Mouse (Mus musculus) CH12.LX (cell line): ENCODE data around the gene B3galt4. TPM values are rescaled to one million over a fixed set of nuclear protein-coding genes. Genes with fewer than 3 reads are reported as not detected.
A peak's percentile ranks its signal among the peaks of the same experiment; 100 is the strongest.

Source experiments
- DNase-seq: peaks from one replicate; pipeline ENCODE4 v3.0.0-alpha.2; 2013; ENCODE audit errors: extremely low read depth
- H3K27ac ChIP-seq: 2 replicates; pipeline ENCODE4 v1.5.1; 2012; ENCODE audit warnings: low read depth, mild to moderate bottlenecking, control low read depth, moderate library complexity; ENCODE audit not compliant: insufficient read depth
- H3K27me3 ChIP-seq: replicated peaks from 2 replicates; pipeline ENCODE3; 2012; ENCODE audit warnings: inconsistent platforms
- H3K36me3 ChIP-seq, 2 experiments: replicated peaks in 1 of 2; 2 replicates each; pipeline versions ENCODE3 to v1.6.1; 2012; ENCODE audit warnings: inconsistent platforms in 1 of 2, low read length in 1 of 2, mild to moderate bottlenecking in 1 of 2, mixed read lengths in 1 of 2, moderate library complexity in 1 of 2; ENCODE audit not compliant: control insufficient read depth in 1 of 2, insufficient read depth in 1 of 2
- H3K4me1 ChIP-seq, 2 experiments: 2 replicates each; pipeline ENCODE4 v1.6.1; 2012; ENCODE audit warnings: inconsistent platforms in 1 of 2, moderate library complexity in 1 of 2; ENCODE audit not compliant: insufficient read depth in 2 of 2, control insufficient read depth in 1 of 2
- H3K4me2 ChIP-seq: 2 replicates; pipeline ENCODE4 v1.6.1; 2012; ENCODE audit warnings: low read depth, mild to moderate bottlenecking, control low read depth; ENCODE audit not compliant: poor library complexity, insufficient read depth, severe bottlenecking
- H3K4me3 ChIP-seq, 3 experiments: fragments of 150-350 bp in 1 of 3; sonication (generic) in 1 of 3; replicated peaks in 1 of 3; 2 replicates each; pipeline versions ENCODE3 to v1.5.1; 2011 to 2012; ENCODE audit warnings: low read depth in 2 of 3, low read length in 2 of 3, mild to moderate bottlenecking in 2 of 3, moderate library complexity in 2 of 3, control low read depth in 1 of 3, improper control_type of control experiment in 1 of 3, inconsistent platforms in 1 of 3, mixed read lengths in 1 of 3; ENCODE audit not compliant: poor library complexity in 1 of 3
- H3K79me2 ChIP-seq: replicated peaks from 2 replicates; pipeline ENCODE4 v1.6.1; 2012; ENCODE audit warnings: mild to moderate bottlenecking, moderate library complexity; ENCODE audit not compliant: control insufficient read depth, poor library complexity, insufficient read depth, severe bottlenecking; ENCODE audit errors: extremely low read depth
- H3K9ac ChIP-seq: 2 replicates; pipeline ENCODE4 v1.6.1; 2012; ENCODE audit warnings: low read depth, mild to moderate bottlenecking, control low read depth, moderate library complexity; ENCODE audit not compliant: insufficient read depth
- H3K9me3 ChIP-seq: replicated peaks from 2 replicates; pipeline ENCODE3; 2012; ENCODE audit warnings: low read length, inconsistent platforms, mixed read lengths
- BHLHE40 ChIP-seq: IDR thresholded peaks from 2 replicates; pipeline ENCODE4 v1.6.1; 2011; ENCODE audit warnings: mild to moderate bottlenecking, low read depth, low read length, improper control_type of control experiment
- CHD1 ChIP-seq: IDR thresholded peaks from 2 replicates; pipeline ENCODE4 v1.6.1; 2012; ENCODE audit warnings: low read depth, low read length, improper control_type of control experiment, inconsistent platforms
- CHD2 ChIP-seq: IDR thresholded peaks from 2 replicates; pipeline ENCODE4 v1.6.1; 2011; ENCODE audit warnings: low read length, improper control_type of control experiment
- CTCF ChIP-seq, 2 experiments: IDR thresholded peaks in 1 of 2; conservative IDR thresholded peaks in 1 of 2; 2 replicates each; pipeline ENCODE4 v1.5.1; 2011 to 2012; ENCODE audit warnings: low read depth in 2 of 2, low read length in 2 of 2, improper control_type of control experiment in 1 of 2, inconsistent platforms in 1 of 2, mild to moderate bottlenecking in 1 of 2, moderate library complexity in 1 of 2
- E2F4 ChIP-seq: IDR thresholded peaks from 2 replicates; pipeline ENCODE4 v1.6.1; 2011; ENCODE audit warnings: low read depth, low read length, improper control_type of control experiment; ENCODE audit not compliant: insufficient replicate concordance
- EP300 ChIP-seq: IDR thresholded peaks from 2 replicates; pipeline ENCODE4 v1.6.1; 2011; ENCODE audit warnings: low read length, improper control_type of control experiment
- ETS1 ChIP-seq: conservative IDR thresholded peaks from 2 replicates; pipeline ENCODE4 v1.6.1; 2012; ENCODE audit warnings: low read depth, mild to moderate bottlenecking, inconsistent platforms, low read length, improper control_type of control experiment, moderate library complexity
- GABPA ChIP-seq: IDR thresholded peaks from 2 replicates; pipeline ENCODE4 v1.6.1; 2012; ENCODE audit warnings: low read depth, low read length, improper control_type of control experiment, inconsistent platforms; ENCODE audit not compliant: insufficient replicate concordance
- HCFC1 ChIP-seq: IDR thresholded peaks from 2 replicates; pipeline ENCODE4 v1.6.1; 2012; ENCODE audit warnings: low read depth, mild to moderate bottlenecking, inconsistent platforms, low read length, improper control_type of control experiment
- IRF4 ChIP-seq: IDR thresholded peaks from 2 replicates; pipeline ENCODE4 v1.6.1; 2014; ENCODE audit warnings: low read depth, mild to moderate bottlenecking, inconsistent platforms, low read length, improper control_type of control experiment
- JUN ChIP-seq: IDR thresholded peaks from 2 replicates; pipeline ENCODE4 v1.6.1; 2011; ENCODE audit warnings: low read depth, mild to moderate bottlenecking, low read length, improper control_type of control experiment, moderate library complexity; ENCODE audit not compliant: insufficient read depth
- JUND ChIP-seq: conservative IDR thresholded peaks from 2 replicates; pipeline ENCODE4 v1.6.1; 2011; ENCODE audit warnings: low read depth, low read length, improper control_type of control experiment
- KAT2A ChIP-seq: IDR thresholded peaks from 2 replicates; pipeline ENCODE4 v1.6.1; 2012; ENCODE audit warnings: low read length, improper control_type of control experiment, inconsistent platforms; ENCODE audit not compliant: insufficient replicate concordance
- MAFK ChIP-seq: IDR thresholded peaks from 2 replicates; pipeline ENCODE4 v1.6.1; 2011; ENCODE audit warnings: low read length, improper control_type of control experiment; ENCODE audit not compliant: insufficient replicate concordance
- MAX ChIP-seq: IDR thresholded peaks from 2 replicates; pipeline ENCODE4 v1.6.1; 2011; ENCODE audit warnings: low read length, improper control_type of control experiment
- MAZ ChIP-seq: IDR thresholded peaks from 2 replicates; pipeline ENCODE4 v1.6.1; 2012; ENCODE audit warnings: low read depth, mild to moderate bottlenecking, inconsistent platforms, low read length, improper control_type of control experiment, moderate library complexity
- MEF2A ChIP-seq: IDR thresholded peaks from 2 replicates; pipeline ENCODE4 v1.6.1; 2014; ENCODE audit warnings: low read depth, mild to moderate bottlenecking, inconsistent platforms, low read length, improper control_type of control experiment, borderline replicate concordance
- MXI1 ChIP-seq: IDR thresholded peaks from 2 replicates; pipeline ENCODE4 v1.6.1; 2011; ENCODE audit warnings: mild to moderate bottlenecking, low read depth, low read length, improper control_type of control experiment
- MYC ChIP-seq: IDR thresholded peaks from 2 replicates; pipeline ENCODE4 v1.6.1; 2011; ENCODE audit warnings: low read depth, mild to moderate bottlenecking, improper control_type of control experiment, low read length
- NELFE ChIP-seq: IDR thresholded peaks from 2 replicates; pipeline ENCODE4 v1.6.1; 2011; ENCODE audit warnings: low read depth, low read length, improper control_type of control experiment
- NRF1 ChIP-seq: IDR thresholded peaks from 2 replicates; pipeline ENCODE4 v1.6.1; 2014; ENCODE audit warnings: low read depth, mild to moderate bottlenecking, inconsistent platforms, low read length, improper control_type of control experiment, moderate library complexity
- PAX5 ChIP-seq: IDR thresholded peaks from 2 replicates; pipeline ENCODE4 v1.6.1; 2012; ENCODE audit warnings: low read length, inconsistent platforms, mixed read lengths
- POLR2A ChIP-seq: IDR thresholded peaks from 2 replicates; pipeline ENCODE4 v1.6.1; 2011; ENCODE audit warnings: low read depth, mild to moderate bottlenecking, improper control_type of control experiment, low read length
- POLR2AphosphoS2 ChIP-seq: IDR thresholded peaks from 2 replicates; pipeline ENCODE4 v1.6.1; 2011; ENCODE audit warnings: low read depth, low read length, improper control_type of control experiment
- RAD21 ChIP-seq: IDR thresholded peaks from 2 replicates; pipeline ENCODE4 v1.6.1; 2011; ENCODE audit warnings: low read depth, mild to moderate bottlenecking, low read length, improper control_type of control experiment, moderate library complexity
- RCOR1 ChIP-seq: conservative IDR thresholded peaks from 2 replicates; pipeline ENCODE4 v1.6.1; 2012; ENCODE audit warnings: low read depth, mild to moderate bottlenecking, inconsistent platforms, low read length, improper control_type of control experiment
- SIN3A ChIP-seq: IDR thresholded peaks from 2 replicates; pipeline ENCODE4 v1.6.1; 2012; ENCODE audit warnings: low read length, improper control_type of control experiment, inconsistent platforms
- SMC3 ChIP-seq: IDR thresholded peaks from 2 replicates; pipeline ENCODE4 v1.6.1; 2011; ENCODE audit warnings: low read depth, low read length, improper control_type of control experiment
- TBP ChIP-seq: conservative IDR thresholded peaks from 2 replicates; pipeline ENCODE4 v1.6.1; 2011; ENCODE audit warnings: low read depth, low read length, improper control_type of control experiment
- TCF12 ChIP-seq: IDR thresholded peaks from 2 replicates; pipeline ENCODE4 v1.6.1; 2014; ENCODE audit warnings: low read depth, mild to moderate bottlenecking, inconsistent platforms, low read length, improper control_type of control experiment
- UBTF ChIP-seq: IDR thresholded peaks from 2 replicates; pipeline ENCODE4 v1.6.1; 2012; ENCODE audit warnings: low read depth, mild to moderate bottlenecking, inconsistent platforms, low read length, improper control_type of control experiment, moderate library complexity
- USF1 ChIP-seq: IDR thresholded peaks from 2 replicates; pipeline ENCODE4 v1.6.1; 2014; ENCODE audit warnings: low read depth, mild to moderate bottlenecking, inconsistent platforms, low read length, improper control_type of control experiment
- USF2 ChIP-seq: conservative IDR thresholded peaks from 2 replicates; pipeline ENCODE4 v1.6.1; 2011; ENCODE audit warnings: low read depth, low read length, improper control_type of control experiment
- ZC3H11A ChIP-seq: IDR thresholded peaks from 2 replicates; pipeline ENCODE4 v1.6.1; 2012; ENCODE audit warnings: low read depth, mild to moderate bottlenecking, inconsistent platforms, low read length, improper control_type of control experiment
- ZKSCAN1 ChIP-seq: IDR thresholded peaks from 2 replicates; pipeline ENCODE4 v1.6.1; 2012; ENCODE audit warnings: low read depth, inconsistent platforms, low read length, improper control_type of control experiment, borderline replicate concordance
- ZMIZ1 ChIP-seq: IDR thresholded peaks from 2 replicates; pipeline ENCODE4 v1.6.1; 2012; ENCODE audit warnings: low read depth, mild to moderate bottlenecking, inconsistent platforms, low read length, improper control_type of control experiment
- ZNF384 ChIP-seq: IDR thresholded peaks from 2 replicates; pipeline ENCODE4 v1.6.1; 2012; ENCODE audit warnings: low read depth, low read length, improper control_type of control experiment, inconsistent platforms
- dilution Hi-C: fragments of 300-500 bp; cut with MboI; formaldehyde crosslinking; loops from 2 replicates; pipeline ENCODE4 v1.14.3; 2020; ENCODE audit warnings: low sequenced_read_pairs; ENCODE audit not compliant: extremely low pct_unique_long_range_greater_than_20kb, extremely low pct_ligation_motif_present
- in situ Hi-C: fragments of 300-500 bp; cut with MboI; formaldehyde crosslinking; loops from 3 replicates; pipeline ENCODE4 v1.14.3; 2019; ENCODE audit warnings: low sequenced_read_pairs, low pct_ligation_motif_present, low pct_unique_long_range_greater_than_20kb, mixed read lengths
- polyA plus RNA-seq: library from polyadenylated mRNA; unstranded; fragments of >175 nt; gene quantifications from 2 replicates; pipeline ENCODE4 v1.2.1, GENCODE M21; 2012; ENCODE audit warnings: low read depth; ENCODE audit not compliant: insufficient read length
- total RNA-seq, 2 experiments: library from RNA; depleted of rRNA; stranded (reverse); fragments of 300-350 nt in 1 of 2; fragments of >200 nt in 1 of 2; gene quantifications; 2 replicates each; pipeline ENCODE4 v1.2.3; 2012 to 2014

B3galt4 gene
- total and polyA plus RNA-seq, 3 experiments, result 3.7 to 6.2 (median 5.2) TPM

DNA sequence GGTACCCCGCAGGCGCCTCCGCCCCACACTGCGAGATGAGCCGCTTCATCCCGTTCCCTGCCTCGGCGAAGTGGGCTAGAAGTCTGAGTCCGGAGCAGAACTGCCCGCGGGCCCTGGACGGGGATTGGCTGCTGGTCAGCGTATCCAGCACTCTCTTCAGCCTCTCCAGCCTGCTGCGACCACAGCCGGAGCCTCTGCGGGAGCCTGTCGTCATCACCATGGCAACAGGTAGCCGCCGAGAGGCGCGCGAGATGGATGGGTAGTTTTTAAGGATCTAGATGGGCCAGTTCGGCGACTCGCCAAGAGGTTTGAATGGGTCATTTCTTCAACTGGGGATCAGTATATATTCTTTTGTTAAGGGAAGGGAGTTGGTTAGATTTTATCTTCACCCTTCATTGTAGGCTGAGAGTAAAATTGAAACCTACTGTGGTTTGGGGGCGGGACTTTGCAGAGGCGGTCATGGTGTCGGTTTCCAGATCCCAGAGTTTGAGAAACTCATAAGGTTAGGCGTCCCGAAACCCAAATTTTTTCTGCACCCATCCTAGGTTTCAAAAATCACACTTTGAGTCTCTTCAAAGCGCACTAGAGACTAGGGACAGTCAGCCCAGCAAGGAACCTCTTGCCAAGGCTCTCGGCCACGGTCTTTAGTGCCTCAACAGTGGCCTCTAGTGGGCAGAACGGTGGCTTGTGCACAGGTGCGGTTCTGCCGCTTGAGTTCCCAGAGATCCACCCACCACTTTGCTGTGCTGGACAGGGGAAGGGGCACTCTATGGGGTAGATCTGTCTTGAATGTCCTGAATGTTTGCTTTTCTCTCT, 30.8 kb downstream of the B3galt4 start:
- in situ Hi-C loops (no loop called here), dilution Hi-C loops (no loop called here)
- Histone ChIP-seq H3K4me1 (peaks cover 27 to 38% of the 10 kb centered on the region in 2 experiments), H3K27me3 (no peaks in the 10 kb centered on the region), H3K4me3 (peak overlapping the region; percentile 71 to 99 (median 83)), H3K36me3 (peaks cover 42 to 61% of the 10 kb centered on the region in 2 experiments), H3K27ac (peak overlapping the region; percentile 93), H3K79me2 (peaks cover 22% of the 10 kb centered on the region), H3K9ac (peak overlapping the region; percentile 81), H3K9me3 (peaks cover 10% of the 10 kb centered on the region), H3K4me2 (peak overlapping the region; percentile 85)
- DNase-seq, result peak; percentile 85
- TF ChIP-seq SIN3A (peak; percentile 91), ZC3H11A (no peak), MAX (peak; percentile 30; the same call in 1 of the 2 replicates), JUN (0 out of 2 replicates have a peak, but pooled peaks have one; percentile 38), RCOR1 (peak; percentile 36; the same call in 1 of the 2 replicates), GABPA (no peak), UBTF (no peak), MXI1 (peak; percentile 63; the same call in 1 of the 2 replicates), ZKSCAN1 (no peak), MEF2A (peak; percentile 37; the same call in 1 of the 2 replicates), JUND (peak; percentile 65), ZNF384 (no peak), POLR2AphosphoS2 (no peak), IRF4 (peak; percentile 78), CHD1 (0 out of 2 replicates have a peak, but pooled peaks have one; percentile 73), NRF1 (0 out of 2 replicates have a peak, but pooled peaks have one; percentile 4), PAX5 (no peak), USF2 (no peak), E2F4 (no peak), HCFC1 (no peak), BHLHE40 (peak; percentile 43; the same call in 1 of the 2 replicates), CTCF (conservative IDR thresholded peaks at IDR 0.05 in 1 of 2, IDR thresholded peaks at IDR 0.05 in 1 of 2; ENCODE audit: low read depth in 2 of 2, low read length in 2 of 2) (peak; percentile 60 to 86), USF1 (no peak), TCF12 (0 out of 2 replicates have a peak, but pooled peaks have one; percentile 23), MAFK (no peak), CHD2 (no peak), ZMIZ1 (no peak; the same call in 1 of the 2 replicates), EP300 (no peak; the same call in none of the 2 replicates), MAZ (no peak), SMC3 (peak; percentile 48; the same call in 1 of the 2 replicates), ETS1 (peak; percentile 19; the same call in 1 of the 2 replicates), KAT2A (no peak), RAD21 (peak; percentile 39), TBP (no peak), POLR2A (no peak; the same call in 1 of the 2 replicates), NELFE (no peak), MYC (0 out of 2 replicates have a peak, but pooled peaks have one; percentile 45)
